Mouse (Mus musculus) embryonic fibroblast, embryonic 13.5 days (primary cell): ENCODE measurements around the gene Mgat1.

Source experiments
- CTCF ChIP-seq: IDR thresholded peaks from 2 replicates; pipeline ENCODE4 v1.5.1; 2011; ENCODE audit warnings: mild to moderate bottlenecking, control low read depth, low read length, moderate library complexity, borderline replicate concordance; ENCODE audit not compliant: insufficient read depth
- POLR2A ChIP-seq: IDR thresholded peaks from 2 replicates; pipeline ENCODE4 v1.6.1; 2011; ENCODE audit warnings: low read depth, mild to moderate bottlenecking, control low read depth, low read length, moderate library complexity

GRCm38 (mm10) chr11:49253035-49253434 is 9.0 kb downstream of the Mgat1 start:
- TF ChIP-seq POLR2A (no peak), CTCF (no peak)
